Mouse (Mus musculus) kidney, adult 2 months (tissue): ENCODE measurements at regions not wholly inside any gene's neighbourhood (a gene's known extent, or its start where the extent isn't known, plus 50 kb on each side); places are given as distances from the start of the nearest gene placed in this dataset.

Experiments
- DNase-seq: peaks from one replicate; pipeline ENCODE4 v3.0.0; 2021
- H3K27ac ChIP-seq: fragments of 200-500 bp; 2 replicates; pipeline ENCODE4 v1.5.1; 2012; ENCODE audit warnings: low read depth, low read length, control low read depth, inconsistent platforms; ENCODE audit not compliant: insufficient read depth
- H3K27me3 ChIP-seq: fragments of 200-500 bp; replicated peaks from 2 replicates; pipeline ENCODE4 v1.6.1; 2012; ENCODE audit warnings: mild to moderate bottlenecking, moderate library complexity, low read length, inconsistent platforms; ENCODE audit not compliant: control insufficient read depth, insufficient read depth
- H3K36me3 ChIP-seq: fragments of 200-500 bp; 2 replicates; pipeline ENCODE4 v1.6.1; 2012; ENCODE audit warnings: mild to moderate bottlenecking, moderate library complexity, low read length, inconsistent platforms; ENCODE audit not compliant: control insufficient read depth, insufficient read depth
- H3K4me1 ChIP-seq: fragments of 200-500 bp; 2 replicates; pipeline ENCODE4 v1.6.1; 2011; ENCODE audit warnings: low read length; ENCODE audit not compliant: control insufficient read depth, insufficient read depth
- H3K4me3 ChIP-seq: fragments of 200-500 bp; 2 replicates; pipeline ENCODE4 v1.5.1; 2011; ENCODE audit warnings: mild to moderate bottlenecking, low read depth, low read length, control low read depth; ENCODE audit not compliant: insufficient read depth
- CTCF ChIP-seq: fragments of 200-500 bp; conservative IDR thresholded peaks from 2 replicates; pipeline ENCODE4 v1.5.1; 2011; ENCODE audit warnings: low read depth, mild to moderate bottlenecking, control low read depth, low read length, moderate library complexity, mixed read lengths; ENCODE audit not compliant: insufficient read depth, insufficient read length
- POLR2A ChIP-seq: fragments of 200-500 bp; IDR thresholded peaks from one replicate; pipeline ENCODE4 v1.6.1; 2011; ENCODE audit warnings: low read depth, low read length, control low read depth
- WGBS: fragments of 180-500 bp; shearing (Covaris S2); methylation state at CpG from one replicate; pipeline ENCODE4 v1.1.7; 2018; 5-methylcytosine and 5-hydroxymethylcytosine counted together

DNA sequence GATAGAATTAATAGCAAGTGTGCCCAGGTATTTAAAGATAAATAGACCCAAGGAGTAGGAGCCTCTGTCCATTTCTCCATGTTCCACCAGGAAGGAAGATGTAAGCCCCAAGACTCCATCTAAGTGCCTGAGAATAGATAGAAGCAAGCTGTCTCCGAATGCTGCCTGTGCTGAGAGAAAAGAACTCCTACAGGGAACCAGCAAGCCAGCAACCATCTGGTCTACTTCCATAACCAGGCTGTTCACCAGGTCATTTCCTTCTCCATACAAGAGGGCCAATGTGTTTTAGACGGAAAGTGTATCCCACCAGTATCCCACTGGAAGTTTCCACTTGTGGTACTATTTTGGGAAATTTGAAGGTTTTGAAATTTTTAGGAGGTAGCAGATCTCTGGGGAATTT lies 418.4 kb upstream of the Camk1g start:
- 88% methylated on average over 2 of the region's 2 CpGs for WGBS
- Histone ChIP-seq H3K4me3 (no peak overlapping the region), H3K36me3 (no peaks in the 10 kb centered on the region), H3K27ac (no peak overlapping the region), H3K27me3 (no peaks in the 10 kb centered on the region), H3K4me1 (no peaks in the 10 kb centered on the region)
- no peak for DNase-seq
- TF ChIP-seq POLR2A (no peak), CTCF (no peak)

DNA sequence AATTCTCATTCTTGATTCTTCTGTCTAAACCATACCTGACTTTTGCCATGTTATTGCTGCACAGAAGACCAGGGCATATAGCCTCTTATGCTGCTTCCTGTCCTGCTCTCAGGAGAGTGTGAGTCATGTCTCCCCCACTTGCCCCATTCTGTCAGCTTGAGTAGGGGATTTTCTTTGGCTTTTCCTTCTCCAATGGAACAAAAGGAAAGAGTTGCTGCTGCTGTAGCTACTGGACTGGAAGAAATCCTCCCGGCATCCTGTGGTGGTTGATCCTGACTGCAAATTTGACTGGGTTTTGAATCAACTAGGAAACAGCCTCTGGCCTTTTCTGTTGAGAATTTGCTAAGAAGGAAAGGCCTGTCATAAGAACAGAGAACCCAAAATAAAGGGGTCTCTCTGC lies 417.3 kb upstream of the Camk1g start:
- WGBS = 76% methylated on average over 1 of the region's 1 CpGs
- no peak overlapping the region for H3K4me3 ChIP-seq
- TF ChIP-seq CTCF = no peak
- TF ChIP-seq POLR2A = no peak
- DNase-seq = no peak
- no peak overlapping the region for H3K27ac ChIP-seq
- no peaks in the 10 kb centered on the region for H3K36me3 ChIP-seq
- no peaks in the 10 kb centered on the region for H3K27me3 ChIP-seq
- H3K4me1 ChIP-seq = no peaks in the 10 kb centered on the region

DNA sequence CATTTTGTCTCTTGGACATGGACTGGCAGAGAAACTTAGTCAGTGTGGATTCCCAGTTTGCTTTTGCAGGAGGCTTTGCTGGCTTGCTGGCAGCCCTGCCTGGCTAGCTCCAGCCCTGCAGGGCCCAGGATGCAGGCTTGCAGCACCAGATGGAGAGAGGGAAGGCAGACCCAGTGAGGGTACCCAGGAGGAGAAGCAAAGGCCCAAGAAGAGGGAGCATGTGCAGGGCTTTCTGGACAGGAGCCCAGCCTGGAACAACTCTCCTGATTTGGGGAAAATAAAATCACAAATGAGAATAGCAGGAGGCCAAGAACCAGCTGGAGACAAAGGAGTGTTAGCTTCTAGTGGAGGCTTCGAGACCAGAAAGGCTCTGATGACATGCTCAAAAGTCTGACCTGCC lies 414.9 kb upstream of the Camk1g start:
- no peak for DNase-seq
- H3K4me3 ChIP-seq = no peak overlapping the region
- H3K4me1 ChIP-seq = no peaks in the 10 kb centered on the region
- no peaks in the 10 kb centered on the region for H3K27me3 ChIP-seq
- no peak overlapping the region for H3K27ac ChIP-seq
- H3K36me3 ChIP-seq = no peaks in the 10 kb centered on the region
- TF ChIP-seq POLR2A = no peak
- TF ChIP-seq CTCF = no peak
- WGBS = 77% methylated on average over 1 of the region's 1 CpGs

DNA sequence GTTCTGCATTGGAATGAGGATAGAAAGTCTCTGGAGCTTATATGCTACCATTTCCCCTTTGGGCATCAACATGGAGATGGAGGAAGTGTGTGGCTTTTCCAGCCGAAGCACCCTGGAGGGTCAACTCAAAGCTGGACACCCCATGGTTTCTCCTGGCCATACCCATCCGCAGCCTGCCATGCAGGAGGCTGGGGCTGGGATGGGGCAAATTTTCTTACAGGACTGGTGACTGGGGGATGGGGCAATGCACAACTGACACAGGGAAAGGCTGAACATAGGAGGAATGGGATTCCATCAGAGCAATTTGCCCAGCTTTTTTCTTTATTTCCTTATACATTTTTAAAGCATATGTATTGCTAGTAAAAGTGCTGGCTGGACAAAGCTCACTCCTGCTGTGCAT lies 414.4 kb upstream of the Camk1g start:
- Histone ChIP-seq H3K27me3 (no peaks in the 10 kb centered on the region), H3K4me3 (no peak overlapping the region), H3K4me1 (no peaks in the 10 kb centered on the region), H3K27ac (no peak overlapping the region), H3K36me3 (no peaks in the 10 kb centered on the region)
- 86% methylated on average over 2 of the region's 2 CpGs for WGBS
- no peak for DNase-seq
- TF ChIP-seq POLR2A (no peak), CTCF (no peak)

DNA sequence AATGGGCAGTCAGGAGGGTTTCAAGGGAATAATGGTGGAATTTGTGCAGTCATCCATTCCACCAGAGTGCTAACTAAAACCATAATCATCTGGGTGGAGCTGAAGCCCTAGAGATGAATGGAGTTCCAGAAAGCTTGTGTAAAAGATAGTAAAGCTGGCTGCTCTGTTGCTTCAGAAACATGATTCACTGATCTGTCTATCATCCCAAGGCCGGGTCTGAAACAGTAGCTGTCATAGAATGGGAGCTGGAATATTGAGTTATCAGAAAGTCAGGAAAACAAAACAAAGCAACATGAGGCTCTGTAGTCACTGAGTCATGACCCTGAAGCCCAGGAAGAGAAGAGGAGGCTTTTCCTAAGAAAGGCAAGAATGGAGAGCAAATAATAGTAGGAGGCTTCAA lies 408.1 kb upstream of the Camk1g start:
- DNase-seq = no peak
- WGBS = 54% methylated on average over 1 of the region's 1 CpGs
- Histone ChIP-seq H3K36me3 (no peaks in the 10 kb centered on the region), H3K4me1 (no peaks in the 10 kb centered on the region), H3K27ac (no peak overlapping the region), H3K27me3 (no peaks in the 10 kb centered on the region), H3K4me3 (no peak overlapping the region)
- no peak for TF ChIP-seq CTCF
- TF ChIP-seq POLR2A = no peak

DNA sequence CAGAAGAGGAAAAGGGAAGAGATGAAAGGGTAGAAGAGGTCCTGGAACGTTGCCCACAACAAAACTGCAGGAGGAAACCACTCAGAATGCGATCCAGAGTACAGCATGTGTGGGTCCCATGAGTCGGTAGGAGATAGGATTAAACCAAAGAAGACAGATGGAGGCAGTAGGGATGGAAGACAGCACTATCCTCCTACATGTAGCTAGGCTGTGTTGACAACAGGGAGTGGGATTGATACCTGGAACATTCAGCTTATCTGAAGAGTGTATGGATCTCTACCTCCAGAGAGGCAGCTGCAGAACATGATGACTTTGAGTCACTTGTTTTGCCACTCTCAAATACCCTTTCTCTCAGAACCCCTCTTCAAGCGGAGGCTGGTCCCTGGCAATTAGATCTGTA lies 399.4 kb upstream of the Camk1g start:
- Histone ChIP-seq H3K27ac (no peak overlapping the region), H3K4me1 (no peaks in the 10 kb centered on the region), H3K27me3 (no peaks in the 10 kb centered on the region), H3K36me3 (no peaks in the 10 kb centered on the region), H3K4me3 (no peak overlapping the region)
- WGBS = 63% methylated on average over 4 of the region's 4 CpGs
- no peak for DNase-seq
- no peak for TF ChIP-seq POLR2A

DNA sequence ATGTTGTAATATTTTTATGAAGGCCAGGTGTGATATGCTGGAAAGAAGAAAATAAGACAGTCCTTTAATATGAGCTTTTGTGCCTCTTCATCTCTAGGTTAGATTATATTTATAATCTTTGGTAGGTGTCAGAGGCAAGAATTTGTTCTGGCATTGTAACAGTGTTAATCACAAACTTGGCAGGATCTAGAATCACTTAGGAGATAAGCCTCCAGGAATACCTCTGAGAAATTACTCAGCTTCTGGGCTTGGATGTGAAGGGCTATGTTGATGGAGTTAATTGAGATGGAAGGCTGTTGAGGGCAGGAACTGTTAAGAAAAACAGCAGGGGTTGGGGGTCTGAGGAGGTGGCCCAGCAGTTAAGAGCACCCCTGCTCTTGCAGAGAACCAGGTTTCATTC lies 394.0 kb upstream of the Camk1g start:
- Histone ChIP-seq H3K4me3 (no peak overlapping the region), H3K4me1 (no peaks in the 10 kb centered on the region), H3K27ac (no peak overlapping the region), H3K27me3 (no peaks in the 10 kb centered on the region; the same call in 1 of the 2 replicates), H3K36me3 (no peaks in the 10 kb centered on the region)
- no peak for TF ChIP-seq POLR2A
- DNase-seq = no peak

DNA sequence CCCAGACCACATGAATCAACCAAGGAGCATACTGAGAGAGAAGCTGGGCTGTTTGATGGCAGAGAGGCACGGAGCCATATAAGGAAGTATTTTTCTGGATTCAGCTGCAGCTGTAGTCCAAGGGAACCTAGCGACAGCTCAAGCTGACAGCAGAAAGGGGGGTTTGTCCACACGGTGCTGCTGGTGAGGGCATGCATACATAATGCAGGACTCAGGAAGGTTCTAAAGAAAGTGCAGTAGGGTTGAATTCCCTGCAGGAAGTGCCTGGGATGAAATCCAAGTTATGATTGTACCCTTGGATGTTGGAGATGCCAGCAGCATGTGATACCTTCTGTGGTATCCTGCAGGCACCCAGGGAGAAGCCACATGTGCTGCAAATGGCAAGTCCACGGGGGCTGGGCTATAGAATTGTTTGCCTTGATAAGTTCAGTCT lies 381.7 kb upstream of the Camk1g start:
- Histone ChIP-seq H3K27ac (no peak overlapping the region), H3K4me1 (no peaks in the 10 kb centered on the region), H3K36me3 (no peaks in the 10 kb centered on the region), H3K27me3 (no peaks in the 10 kb centered on the region), H3K4me3 (no peak overlapping the region)
- 38% methylated on average over 4 of the region's 4 CpGs for WGBS
- TF ChIP-seq CTCF (no peak), POLR2A (no peak)
- no peak for DNase-seq
